Mouse (Mus musculus) ES-Bruce4 (cell line): Measurements from ENCODE around the gene Dnajc5g. TPM values are rescaled to one million over a fixed set of nuclear protein-coding genes. Genes with fewer than 3 reads are reported as not detected.
A peak's percentile ranks its signal among the peaks of the same experiment; 100 is the strongest.

Experiments
- H3K27ac ChIP-seq: 2 replicates; pipeline ENCODE4 v1.5.1; 2012; ENCODE audit warnings: low read length, inconsistent platforms; ENCODE audit not compliant: insufficient read depth
- H3K27me3 ChIP-seq: 2 replicates; pipeline ENCODE4 v1.6.1; 2012; ENCODE audit warnings: mild to moderate bottlenecking, low read length, inconsistent platforms; ENCODE audit not compliant: control insufficient read depth, poor library complexity, insufficient read depth, severe bottlenecking
- H3K36me3 ChIP-seq: 2 replicates; pipeline ENCODE4 v1.6.1; 2012; ENCODE audit warnings: inconsistent platforms, mild to moderate bottlenecking, low read length, moderate library complexity; ENCODE audit not compliant: control insufficient read depth, poor library complexity, insufficient read depth, severe bottlenecking
- H3K4me1 ChIP-seq: one replicate; pipeline ENCODE4 v1.8.1; 2011; ENCODE audit warnings: low read length; ENCODE audit not compliant: control insufficient read depth, insufficient read depth
- H3K4me3 ChIP-seq: 2 replicates; pipeline ENCODE4 v1.5.1; 2011; ENCODE audit warnings: low read depth, mild to moderate bottlenecking, low read length
- H3K9ac ChIP-seq: 2 replicates; pipeline ENCODE4 v1.6.1; 2012; ENCODE audit warnings: low read depth, mild to moderate bottlenecking, inconsistent platforms; ENCODE audit not compliant: poor library complexity, severe bottlenecking
- H3K9me3 ChIP-seq: replicated peaks from 2 replicates; pipeline ENCODE4 v1.6.1; 2012; ENCODE audit warnings: mild to moderate bottlenecking, low read length, inconsistent platforms; ENCODE audit not compliant: control insufficient read depth, poor library complexity, insufficient read depth, severe bottlenecking
- CTCF ChIP-seq: IDR thresholded peaks from one replicate; pipeline ENCODE4 v1.8.1; 2011; ENCODE audit warnings: low read depth, low read length
- EP300 ChIP-seq: IDR thresholded peaks from 2 replicates; pipeline ENCODE4 v1.6.1; 2011; ENCODE audit warnings: low read depth, low read length; ENCODE audit not compliant: insufficient read depth
- POLR2A ChIP-seq: IDR thresholded peaks from one replicate; pipeline ENCODE4 v1.8.1; 2011; ENCODE audit warnings: low read length; ENCODE audit not compliant: insufficient read depth
- polyA plus RNA-seq: library from polyadenylated mRNA; stranded (reverse); fragments of >200 nt; gene quantifications from 2 replicates; pipeline ENCODE4 v1.2.4, GENCODE M21; 2011; ENCODE audit warnings: low read depth; ENCODE audit not compliant: missing spikeins, insufficient read depth, insufficient read length

The Dnajc5g gene
- polyA plus RNA-seq, 1 experiment = not detected

GRCm38 (mm10) chr5:31138241-31138967 is 32.3 kb downstream of the Dnajc5g start, which contains the start of gene Ucn:
TSS of gene Ucn (minus strand) at chr5:31138829.
- no peak for TF ChIP-seq EP300
- no peak for TF ChIP-seq POLR2A
- no peak for TF ChIP-seq CTCF
- Histone ChIP-seq H3K9me3 (no peaks in the 10 kb centered on the region), H3K4me3 (peak within 1 kb of the TSS; percentile 54), H3K27ac (no peak within 1 kb of the TSS), H3K36me3 (no peaks in the 10 kb centered on the region), H3K9ac (peak within 1 kb of the TSS; percentile 23), H3K4me1 (no peaks in the 10 kb centered on the region), H3K27me3 (peaks cover 12% of the 10 kb centered on the region; the same call in 1 of the 2 replicates)

GRCm38 (mm10) chr5:31138968-31139425 is 32.9 kb downstream of the Dnajc5g start:
- Histone ChIP-seq H3K36me3 (no peaks in the 10 kb centered on the region), H3K27me3 (peaks cover 12% of the 10 kb centered on the region; the same call in 1 of the 2 replicates), H3K9ac (no peak overlapping the region), H3K27ac (no peak overlapping the region), H3K4me1 (no peaks in the 10 kb centered on the region), H3K4me3 (no peak overlapping the region), H3K9me3 (no peaks in the 10 kb centered on the region)
- no peak for TF ChIP-seq POLR2A
- TF ChIP-seq EP300 = no peak
- no peak for TF ChIP-seq CTCF

- H3K4me3 ChIP-seq = no peak overlapping the region
- H3K27ac ChIP-seq = no peak overlapping the region
- H3K36me3 ChIP-seq = peaks cover 2% of the 10 kb centered on the region
- H3K4me1 ChIP-seq = no peaks in the 10 kb centered on the region
- no peaks in the 10 kb centered on the region for H3K27me3 ChIP-seq
- TF ChIP-seq EP300 (no peak), CTCF (no peak), POLR2A (no peak)
- no peak overlapping the region for H3K9ac ChIP-seq
- H3K9me3 ChIP-seq = no peaks in the 10 kb centered on the region
Observed at GRCm38 (mm10) chr5:31149781-31150180, 43.7 kb downstream of the Dnajc5g start.

DNA sequence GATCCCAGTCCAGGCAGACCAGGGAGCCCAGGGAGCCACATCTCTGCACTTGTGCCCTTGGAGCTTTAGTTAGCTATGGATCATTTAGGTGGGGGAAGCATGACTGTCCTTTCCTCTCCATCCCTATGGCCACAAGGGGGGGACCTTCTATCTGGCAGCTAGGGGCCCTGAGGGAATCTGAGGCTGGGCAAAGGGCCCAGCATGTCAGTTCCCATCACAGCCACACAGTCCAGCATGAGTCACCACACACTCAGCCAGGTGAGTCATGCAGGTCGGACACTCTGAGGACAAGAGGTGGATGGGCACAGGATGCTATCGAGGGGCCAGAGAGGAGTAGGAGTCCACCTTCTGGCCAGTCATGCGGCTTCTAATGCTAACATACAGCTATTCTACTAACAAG is 45.7 kb downstream of the Dnajc5g start:
- no peak overlapping the region for H3K27ac ChIP-seq
- no peak overlapping the region for H3K4me3 ChIP-seq
- H3K9me3 ChIP-seq = no peaks in the 10 kb centered on the region
- H3K4me1 ChIP-seq = no peaks in the 10 kb centered on the region
- TF ChIP-seq POLR2A = no peak
- no peak for TF ChIP-seq EP300
- peak; percentile 7 for TF ChIP-seq CTCF
- no peak overlapping the region for H3K9ac ChIP-seq
- no peaks in the 10 kb centered on the region for H3K27me3 ChIP-seq
- peaks cover 3% of the 10 kb centered on the region; the same call in 1 of the 2 replicates for H3K36me3 ChIP-seq

GRCm38 (mm10) chr5:31153516-31154151 is 47.5 kb downstream of the Dnajc5g start:
- Histone ChIP-seq H3K9me3 (no peaks in the 10 kb centered on the region), H3K27me3 (no peaks in the 10 kb centered on the region), H3K4me3 (peak overlapping the region; percentile 78), H3K36me3 (peaks cover 22% of the 10 kb centered on the region), H3K27ac (no peak overlapping the region), H3K4me1 (no peaks in the 10 kb centered on the region), H3K9ac (peak overlapping the region; percentile 64)
- TF ChIP-seq POLR2A = no peak

DNA sequence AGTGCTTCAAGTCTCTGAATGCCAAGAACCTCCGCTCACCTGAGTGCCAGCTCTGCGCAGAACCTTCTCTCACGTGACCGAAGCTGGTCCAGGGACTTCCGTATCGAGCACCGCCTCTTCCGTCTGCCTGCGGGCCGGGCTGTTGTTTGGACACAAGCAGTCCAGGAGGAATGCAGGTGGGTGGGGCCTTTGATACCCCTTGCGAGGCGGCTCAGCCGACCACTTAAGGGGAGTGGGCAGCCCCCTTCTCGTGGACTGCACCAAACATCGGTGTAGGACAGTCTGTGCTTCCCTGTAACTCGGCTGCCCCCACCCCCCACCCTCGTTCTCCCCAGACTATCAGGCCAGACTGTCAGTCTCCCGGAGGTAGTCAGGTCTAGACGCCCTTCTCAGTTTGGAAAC is 48.1 kb downstream of the Dnajc5g start, which contains the start of gene Mpv17:
Mpv17 (minus strand) TSS at position 100 of the 402 bp plus-strand sequence.
- Histone ChIP-seq H3K9me3 (no peaks in the 10 kb centered on the region), H3K9ac (peak within 1 kb of the TSS; percentile 64), H3K27ac (no peak within 1 kb of the TSS), H3K27me3 (no peaks in the 10 kb centered on the region), H3K36me3 (peaks cover 26% of the 10 kb centered on the region), H3K4me1 (no peaks in the 10 kb centered on the region), H3K4me3 (peak within 1 kb of the TSS; percentile 78)
- peak; percentile 82 for TF ChIP-seq POLR2A
- no peak for TF ChIP-seq EP300
- no peak for TF ChIP-seq CTCF

Other genes with a start within 250 kb of the Dnajc5g start
- 50.4 and 56.3 TPM in 2 replicates for gene Tmem214, start 238.3 kb upstream of the Dnajc5g start, polyA plus RNA-seq
- gene Agbl5, start 217.6 kb upstream of the Dnajc5g start, polyA plus RNA-seq = 22.0 and 22.3 TPM in 2 replicates
- gene Ost4, start 198.5 kb upstream of the Dnajc5g start, polyA plus RNA-seq = 193 and 216 TPM in 2 replicates
- gene Emilin1, start 192.9 kb upstream of the Dnajc5g start, polyA plus RNA-seq = 2.5 and 3.2 TPM in 2 replicates
- 12.9 and 14.0 TPM in 2 replicates for gene Khk, start 184.9 kb upstream of the Dnajc5g start, polyA plus RNA-seq
- 26.1 and 26.3 TPM in 2 replicates for gene Cgref1, start 160.7 kb upstream of the Dnajc5g start, polyA plus RNA-seq
- 71.0 and 84.4 TPM in 2 replicates for gene Preb, start 145.9 kb upstream of the Dnajc5g start, polyA plus RNA-seq
- not detected in 2 replicates for gene Tcf23, start 137.6 kb upstream of the Dnajc5g start, polyA plus RNA-seq
- 28.6 and 31.8 TPM in 2 replicates for gene Atraid, start 58.0 kb upstream of the Dnajc5g start, polyA plus RNA-seq
- gene Slc5a6, start 57.4 kb upstream of the Dnajc5g start, polyA plus RNA-seq = 9.8 and 12.8 TPM in 2 replicates
- gene Cad, start 51.5 kb upstream of the Dnajc5g start, polyA plus RNA-seq = 147 and 148 TPM in 2 replicates
- gene Slc30a3, start 2.0 kb downstream of the Dnajc5g start, polyA plus RNA-seq = 8.5 and 9.2 TPM in 2 replicates
- 5.1 TPM in 2 replicates for gene Trim54, start 10.4 kb downstream of the Dnajc5g start, polyA plus RNA-seq
- gene Ucn, start 32.5 kb downstream of the Dnajc5g start, polyA plus RNA-seq = not detected in 2 replicates
- gene Mpv17, start 48.0 kb downstream of the Dnajc5g start, polyA plus RNA-seq = 58.1 and 60.0 TPM in 2 replicates
- 2.3 and 2.6 TPM in 2 replicates for gene Gm29609, start 73.6 kb downstream of the Dnajc5g start, polyA plus RNA-seq
- 104 and 106 TPM in 2 replicates for gene Gtf3c2, start 73.9 kb downstream of the Dnajc5g start, polyA plus RNA-seq
- gene Snx17, start 86.9 kb downstream of the Dnajc5g start, polyA plus RNA-seq = 40.0 and 45.9 TPM in 2 replicates
- 40.7 and 45.2 TPM in 2 replicates for gene Eif2b4, start 87.1 kb downstream of the Dnajc5g start, polyA plus RNA-seq
- 25.5 and 25.8 TPM in 2 replicates for gene Zfp513, start 96.0 kb downstream of the Dnajc5g start, polyA plus RNA-seq
- gene Ppm1g, start 114.4 kb downstream of the Dnajc5g start, polyA plus RNA-seq = 188 and 225 TPM in 2 replicates
- gene Nrbp1, start 134.6 kb downstream of the Dnajc5g start, polyA plus RNA-seq = 55.4 and 68.6 TPM in 2 replicates
- gene Gm9970, start 134.9 kb downstream of the Dnajc5g start, polyA plus RNA-seq = not detected in 2 replicates
- gene Krtcap3, start 145.4 kb downstream of the Dnajc5g start, polyA plus RNA-seq = 15.6 and 17.4 TPM in 2 replicates
- 21.3 and 27.2 TPM in 2 replicates for gene Ift172, start 184.8 kb downstream of the Dnajc5g start, polyA plus RNA-seq
- gene Fndc4, start 189.8 kb downstream of the Dnajc5g start, polyA plus RNA-seq = 19.9 and 23.4 TPM in 2 replicates
- 0.48 and 1.1 TPM in 2 replicates for gene Gckr, start 191.2 kb downstream of the Dnajc5g start, polyA plus RNA-seq